Mouse (Mus musculus): ENCODE results near the gene Pdgfd.

Gene Pdgfd

DNA sequence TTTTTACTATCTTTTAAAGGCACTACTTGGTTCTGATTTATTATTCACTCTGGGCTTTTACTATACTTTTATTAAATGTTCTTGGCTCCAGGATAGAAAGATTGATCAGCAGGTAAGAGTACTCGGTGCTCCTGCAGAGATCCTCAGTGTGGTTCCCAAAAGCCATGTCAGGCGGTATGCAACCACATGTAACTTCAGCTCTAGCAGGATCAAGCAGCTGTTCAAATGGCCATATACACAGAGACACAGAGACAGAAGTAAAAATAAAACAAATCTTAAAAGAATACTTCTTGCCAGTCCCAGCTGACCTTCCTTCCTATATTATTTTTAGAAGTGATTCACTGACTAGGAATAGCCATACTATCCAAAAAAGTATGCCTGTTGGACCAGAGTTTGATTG lies 157.0 kb downstream of the Pdgfd start:
- DNase-seq = no peak

GRCm38 (mm10) chr9:6333499-6333898 lies 165.1 kb downstream of the Pdgfd start:
- DNase-seq = no peak

DNA sequence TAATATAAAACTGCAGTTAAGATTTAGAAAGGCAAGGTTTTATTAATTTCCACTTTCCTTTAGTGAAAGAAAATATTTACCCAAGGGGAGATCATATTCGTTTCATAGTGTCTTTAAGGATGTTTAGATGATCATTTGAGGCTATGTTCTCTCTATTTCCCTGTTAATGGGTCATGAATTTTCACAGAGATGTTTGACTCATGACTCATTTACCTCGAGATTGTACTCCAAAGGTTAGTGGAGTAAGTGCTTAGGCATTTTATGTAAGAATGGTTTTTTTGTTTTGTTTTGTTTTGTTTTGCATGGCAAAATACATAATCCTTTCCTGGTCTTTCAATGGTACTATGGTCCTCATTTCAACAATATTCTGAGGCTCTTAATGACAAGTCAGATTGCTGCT lies 167.9 kb downstream of the Pdgfd start:
- DNase-seq = no peak

DNA sequence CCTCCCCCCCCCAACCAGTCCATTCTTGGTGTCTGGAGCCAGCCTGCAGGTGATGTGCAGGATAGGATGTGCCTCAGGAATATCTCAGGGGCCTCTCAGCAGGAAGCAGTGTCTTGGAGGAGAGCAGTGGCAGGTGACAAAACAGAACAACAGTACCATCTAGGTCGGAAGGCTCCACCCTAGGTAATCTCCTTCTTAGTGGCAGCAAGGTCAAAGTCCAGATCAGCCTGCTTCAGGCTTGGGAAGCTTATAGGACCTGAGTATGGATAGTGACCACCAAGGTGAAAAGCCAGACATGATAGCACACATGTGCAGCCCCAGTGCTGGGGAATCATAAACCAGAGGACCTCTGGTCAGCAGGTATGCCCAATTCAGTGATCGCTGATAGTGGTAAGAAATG lies 169.5 kb downstream of the Pdgfd start:
- DNase-seq = no peak

DNA sequence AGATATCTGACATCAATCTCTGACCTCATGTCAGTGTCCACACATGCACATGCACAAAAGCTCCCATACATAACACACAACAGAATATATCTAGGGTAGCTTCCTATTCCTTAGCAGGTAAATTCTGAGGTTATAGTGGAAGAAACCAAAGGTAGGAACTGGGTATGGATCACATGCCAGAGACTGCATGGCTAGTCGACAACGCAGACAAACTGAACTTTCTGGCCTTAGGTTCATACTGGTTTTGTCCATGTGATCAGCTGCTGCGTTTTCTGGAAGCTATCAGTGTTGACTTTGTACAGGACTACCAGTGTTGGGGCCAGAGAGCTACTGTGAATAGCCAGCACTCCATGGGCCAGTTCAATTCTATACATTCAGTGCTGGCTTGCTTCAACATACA lies 170.0 kb downstream of the Pdgfd start:
- no peak for DNase-seq

DNA sequence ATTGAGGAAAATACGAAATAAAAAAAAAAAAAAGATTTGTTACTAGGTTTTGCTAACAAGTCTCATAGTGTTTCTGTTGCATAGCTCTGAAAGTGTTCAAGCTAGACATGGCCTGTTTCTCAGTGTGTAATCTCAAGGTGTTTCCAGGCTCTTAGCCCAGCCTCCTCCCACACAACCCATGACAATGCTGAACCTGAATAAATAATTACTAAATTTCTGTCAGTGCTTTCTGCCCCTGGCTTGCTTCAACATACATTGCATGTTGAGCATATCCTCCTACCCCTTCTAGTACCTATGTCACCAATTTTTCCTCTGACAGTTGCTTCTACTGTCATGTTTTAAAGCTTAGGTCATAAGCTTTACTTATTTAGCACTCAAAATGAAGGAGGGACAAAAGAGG lies 171.0 kb downstream of the Pdgfd start:
- DNase-seq = no peak

GRCm38 (mm10) chr9:6340750-6341149 lies 172.4 kb downstream of the Pdgfd start:
- DNase-seq = no peak

DNA sequence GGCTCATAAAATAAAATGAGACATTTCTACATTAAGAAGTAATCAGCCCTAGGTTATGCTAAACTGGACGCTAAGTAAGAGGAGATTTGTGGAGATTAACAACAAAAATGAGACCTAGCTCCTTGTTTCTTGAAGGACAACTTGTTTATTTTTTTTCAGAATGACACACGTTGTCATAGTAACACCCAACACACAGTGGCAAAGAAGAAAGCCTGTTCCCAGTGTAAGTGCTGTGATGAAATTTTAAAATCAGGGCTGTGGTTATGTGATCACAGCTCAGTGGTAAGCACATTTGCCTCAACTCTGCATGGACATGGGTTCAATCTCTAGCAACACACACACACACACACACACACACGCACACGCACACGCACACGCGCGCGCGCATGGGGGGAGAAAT lies 174.5 kb downstream of the Pdgfd start:
- DNase-seq = no peak

GRCm38 (mm10) chr9:6344514-6344913 lies 176.1 kb downstream of the Pdgfd start:
- no peak for DNase-seq

DNA sequence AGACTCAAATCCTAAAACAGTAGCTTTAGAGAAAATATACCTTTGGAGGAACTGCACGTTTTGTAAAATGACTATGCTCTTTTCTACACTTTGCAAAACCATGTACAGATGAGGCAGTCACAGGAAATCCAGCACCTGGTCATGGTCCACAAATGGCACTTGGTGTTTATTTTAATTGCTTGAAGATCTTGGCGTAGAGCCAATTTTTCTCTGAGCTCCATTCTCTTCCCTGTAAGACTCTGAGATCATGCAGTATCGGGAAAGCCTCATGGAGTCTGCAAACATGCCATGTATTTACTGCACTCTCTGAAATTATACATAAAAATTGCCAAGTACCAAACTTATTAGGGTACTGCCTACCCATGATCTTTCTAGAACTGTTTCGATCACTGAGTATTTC lies 176.5 kb downstream of the Pdgfd start:
- DNase-seq = peak; percentile 13

DNA sequence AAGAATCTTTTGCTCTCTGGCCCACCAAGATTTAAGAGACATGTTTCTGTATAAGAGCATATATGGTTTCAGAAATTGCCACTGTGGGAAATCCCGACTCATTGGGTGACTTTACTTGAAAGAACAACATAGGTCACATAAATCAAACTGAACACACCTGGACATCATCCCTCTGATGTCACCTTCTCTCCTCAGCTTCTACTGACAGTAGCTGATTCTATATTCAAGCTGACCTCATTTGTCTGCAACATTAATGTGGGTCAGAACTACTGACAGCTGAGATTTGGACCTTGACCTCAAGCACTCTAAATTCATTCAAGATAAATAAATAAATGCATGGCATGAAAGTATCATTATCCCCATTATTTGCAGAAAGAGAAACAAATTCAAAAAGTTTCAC lies 177.0 kb downstream of the Pdgfd start:
- no peak for DNase-seq

GRCm38 (mm10) chr9:6353257-6353960 lies 185.0 kb downstream of the Pdgfd start:
- no peak for DNase-seq

- no peak for DNase-seq
Observed at GRCm38 (mm10) chr9:6360795-6361194, 192.4 kb downstream of the Pdgfd start.

GRCm38 (mm10) chr9:6366550-6366949 lies 198.2 kb downstream of the Pdgfd start:
- DNase-seq = no peak

GRCm38 (mm10) chr9:6401764-6402163 lies 233.4 kb downstream of the Pdgfd start:
- DNase-seq = no peak

- DNase-seq = no peak
Observed at GRCm38 (mm10) chr9:6406535-6406934, 238.2 kb downstream of the Pdgfd start.

DNA sequence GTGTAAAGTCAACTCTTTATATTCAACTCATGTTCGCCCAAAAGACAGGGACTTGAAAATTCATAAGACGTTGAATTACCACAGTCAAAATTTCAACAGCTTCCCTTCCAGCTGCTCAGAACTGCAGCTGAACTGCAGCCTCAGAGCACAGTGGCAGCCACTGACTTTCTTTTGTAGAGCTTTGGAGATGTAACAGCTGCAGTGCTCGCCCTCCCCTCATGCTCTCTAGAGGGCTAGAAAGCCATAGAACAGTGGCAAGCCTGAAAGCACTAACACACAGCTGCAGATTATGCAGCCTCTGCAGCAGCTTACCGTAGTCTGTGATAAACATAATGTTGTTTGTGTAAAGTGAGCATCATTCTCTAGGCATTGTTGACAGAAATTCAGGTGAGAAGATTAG lies 239.6 kb downstream of the Pdgfd start:
- peak; percentile 22 for DNase-seq

- no peak for DNase-seq
Observed at GRCm38 (mm10) chr9:6424606-6425005, 256.2 kb downstream of the Pdgfd start.
